Mouse (Mus musculus) thymus, postnatal 10 days (tissue): ENCODE measurements around the gene Thpo.

Source experiments
- DNase-seq, 2 experiments: peaks; one replicate each; pipeline ENCODE4 v3.0.0; 2021; ENCODE audit warnings: low spot score in 2 of 2

The Thpo gene

GRCm38 (mm10) chr16:20724338-20724748 lies 10.0 kb downstream of the Thpo start:
- DNase-seq = no peak

- DNase-seq = no peak
Measured at GRCm38 (mm10) chr16:20723247-20723646, 11.1 kb downstream of the Thpo start.

- no peak for DNase-seq
Measured at GRCm38 (mm10) chr16:20722736-20723135, 11.6 kb downstream of the Thpo start.

GRCm38 (mm10) chr16:20721808-20722207 lies 12.5 kb downstream of the Thpo start:
- no peak for DNase-seq

GRCm38 (mm10) chr16:20717978-20718670 lies 16.2 kb downstream of the Thpo start:
- no peak for DNase-seq

GRCm38 (mm10) chr16:20717181-20717977 lies 16.9 kb downstream of the Thpo start, which contains the start of the genes Polr2h and Clcn2:
Polr2h (plus strand) TSS chr16:20717665.
Clcn2 (minus strand) TSS chr16:20717746.
- peak; percentile 95 for DNase-seq

- DNase-seq = no peak
Measured at GRCm38 (mm10) chr16:20716841-20717180, 17.5 kb downstream of the Thpo start.

GRCm38 (mm10) chr16:20715976-20716840 lies 18.1 kb downstream of the Thpo start:
- peak; percentile 61 to 72 for DNase-seq

- no peak for DNase-seq
Measured at GRCm38 (mm10) chr16:20715566-20715965, 18.7 kb downstream of the Thpo start.

GRCm38 (mm10) chr16:20715161-20715560 lies 19.1 kb downstream of the Thpo start:
- DNase-seq = no peak

- DNase-seq = no peak
Measured at GRCm38 (mm10) chr16:20714307-20715080, 19.8 kb downstream of the Thpo start.

GRCm38 (mm10) chr16:20712889-20713288 lies 21.4 kb downstream of the Thpo start:
- no peak for DNase-seq

- no peak for DNase-seq
Measured at GRCm38 (mm10) chr16:20712190-20712589, 22.1 kb downstream of the Thpo start.

GRCm38 (mm10) chr16:20710810-20711209 lies 23.5 kb downstream of the Thpo start:
- no peak for DNase-seq

- DNase-seq = no peak
Measured at GRCm38 (mm10) chr16:20710370-20710769, 23.9 kb downstream of the Thpo start.

- DNase-seq = peak; percentile 44 to 81
Measured at GRCm38 (mm10) chr16:20708939-20709734, 25.2 kb downstream of the Thpo start.

- DNase-seq = no peak
Measured at GRCm38 (mm10) chr16:20708220-20708938, 25.9 kb downstream of the Thpo start.

- no peak for DNase-seq
Measured at GRCm38 (mm10) chr16:20706407-20707055, 27.8 kb downstream of the Thpo start.

- DNase-seq = no peak
Measured at GRCm38 (mm10) chr16:20705786-20706185, 28.5 kb downstream of the Thpo start.
